10 mouse cellular contexts compared by ENCODE assay signal in the genomic region with DNA sequence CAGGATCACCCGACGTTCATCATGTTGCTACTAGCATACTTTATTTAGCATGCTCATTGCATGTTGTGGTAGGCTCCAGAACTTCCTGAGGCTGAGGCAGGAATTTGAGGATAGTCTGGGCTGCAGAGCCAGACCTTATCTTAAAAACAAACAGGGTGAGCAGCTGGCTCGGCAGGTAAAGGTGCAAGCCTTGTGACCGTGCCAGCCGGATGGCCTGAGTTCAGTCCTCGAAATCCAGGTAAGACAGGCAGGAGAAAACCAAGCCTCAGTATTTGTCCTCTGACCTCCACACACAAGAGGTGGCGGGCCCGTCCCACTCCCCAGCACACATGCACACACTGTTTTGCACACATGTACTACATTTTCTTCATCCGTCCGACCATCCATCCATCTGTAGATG. TPM values are rescaled to one million over a fixed set of nuclear protein-coding genes. Genes with fewer than 3 reads are reported as not detected.
A peak's percentile ranks its signal among the peaks of the same experiment; 100 is the strongest.
DNase-seq lines count a peak whose midpoint lies in the region; ATAC-seq lines count a peak whose summit lies in the region.
"Had no signal": no experiment of that assay in that cellular context is flagged by ENCODE, and none has a peak within 500 bp of the region (broad histone marks: within the 10 kb centered on the region; RNA-seq: fewer than 3 reads in every experiment).

No protein-coding gene starts in this region.

- no peak for ATAC-seq in kidney, embryonic 15.5 days (replicated peaks; ENCODE audit: low FRiP score)
- ATAC-seq in hindbrain, embryonic 11.5 days (ENCODE audit: low FRiP score): no peak
- no peak for ATAC-seq in midbrain, embryonic 15.5 days (replicated peaks)

- no peak overlapping the region for H3K4me2 ChIP-seq in kidney, embryonic 15.5 days
- 0 out of 2 replicates have a peak overlapping the region, but pooled peaks have one; percentile 4 for H3K4me2 ChIP-seq in hindbrain, embryonic 11.5 days (replicated peaks; ENCODE audit: low read depth, low read length)
- H3K4me2 ChIP-seq in midbrain, embryonic 15.5 days: peak overlapping the region; percentile 5

- peaks cover 84% of the 10 kb centered on the region for H3K4me1 ChIP-seq in kidney, embryonic 15.5 days
- peaks cover 84% of the 10 kb centered on the region for H3K4me1 ChIP-seq in embryonic facial prominence, embryonic 10.5 days
- peaks cover 29% of the 10 kb centered on the region for H3K4me1 ChIP-seq in hindbrain, embryonic 11.5 days (replicated peaks; ENCODE audit: control insufficient read depth, insufficient read depth, low read length)
- peaks cover 79% of the 10 kb centered on the region for H3K4me1 ChIP-seq in midbrain, embryonic 15.5 days

- H3K36me3 ChIP-seq in kidney, embryonic 15.5 days: peaks cover 12% of the 10 kb centered on the region; the same call in 1 of the 2 replicates
- H3K36me3 ChIP-seq in embryonic facial prominence, embryonic 10.5 days (replicated peaks): peaks cover 32% of the 10 kb centered on the region
- no peaks in the 10 kb centered on the region for H3K36me3 ChIP-seq in hindbrain, embryonic 11.5 days (ENCODE audit: control insufficient read depth, insufficient read depth, low read length)
- H3K36me3 ChIP-seq in midbrain, embryonic 15.5 days (replicated peaks): no peaks in the 10 kb centered on the region

- peak overlapping the region; percentile 28 for H3K27ac ChIP-seq in kidney, embryonic 15.5 days
- H3K27ac ChIP-seq in embryonic facial prominence, embryonic 10.5 days (replicated peaks): peak overlapping the region; percentile 45
- peak overlapping the region; percentile 63; the same call in 1 of the 2 replicates for H3K27ac ChIP-seq in hindbrain, embryonic 11.5 days (ENCODE audit: low read depth, low read length)
- H3K27ac ChIP-seq in midbrain, embryonic 15.5 days: peak overlapping the region; percentile 32

- DNase-seq in kidney, postnatal 36 days: no peak
- no peak for DNase-seq in embryonic facial prominence, embryonic 10.5 days (ENCODE audit: low spot score)
- DNase-seq in hindbrain, embryonic 11.5 days (ENCODE audit: low spot score): no peak
- DNase-seq in cerebellum, postnatal 36 days: no peak
- DNase-seq in thymus, postnatal 0 days (ENCODE audit: low spot score): no peak
- DNase-seq in adrenal gland, adult (ENCODE audit: inconsistent age in 2 of 2, low spot score in 1 of 2): no peak
- DNase-seq: adrenal gland, adult 2 months; cerebellum, adult 9-10 months had no signal

- no peak overlapping the region for H3K4me3 ChIP-seq in kidney, embryonic 15.5 days (replicated peaks)
- peak overlapping the region; percentile 32 for H3K4me3 ChIP-seq in embryonic facial prominence, embryonic 10.5 days
- no peak overlapping the region for H3K4me3 ChIP-seq in hindbrain, embryonic 11.5 days (ENCODE audit: low read depth, low read length)
- H3K4me3 ChIP-seq in midbrain, embryonic 15.5 days: no peak overlapping the region

- no peaks in the 10 kb centered on the region for H3K27me3 ChIP-seq in kidney, embryonic 15.5 days
- H3K27me3 ChIP-seq in embryonic facial prominence, embryonic 10.5 days (replicated peaks; ENCODE audit: low read depth, poor library complexity, severe bottlenecking): no peaks in the 10 kb centered on the region
- no peaks in the 10 kb centered on the region for H3K27me3 ChIP-seq in hindbrain, embryonic 11.5 days (ENCODE audit: control insufficient read depth, insufficient read depth, low read length)
- no peaks in the 10 kb centered on the region for H3K27me3 ChIP-seq in midbrain, embryonic 15.5 days (replicated peaks)

- H3K9me3 ChIP-seq in kidney, embryonic 15.5 days (replicated peaks): no peaks in the 10 kb centered on the region
- H3K9me3 ChIP-seq in embryonic facial prominence, embryonic 10.5 days: peaks cover 2% of the 10 kb centered on the region; the same call in 1 of the 2 replicates
- H3K9me3 ChIP-seq in hindbrain, embryonic 11.5 days (ENCODE audit: control insufficient read depth, low read length): no peaks in the 10 kb centered on the region
- no peaks in the 10 kb centered on the region for H3K9me3 ChIP-seq in midbrain, embryonic 15.5 days

- 63% methylated on average over 10 of the region's 10 CpGs for WGBS in kidney, embryonic 15.5 days
- 59% methylated on average over 10 of the region's 10 CpGs for WGBS in embryonic facial prominence, embryonic 10.5 days
- WGBS in hindbrain, embryonic 11.5 days: 70% methylated on average over 10 of the region's 10 CpGs
- WGBS in midbrain, embryonic 15.5 days: 64% methylated on average over 10 of the region's 10 CpGs

- H3K9ac ChIP-seq in kidney, embryonic 15.5 days: no peak overlapping the region
- peak overlapping the region; percentile 27; the same call in 1 of the 2 replicates for H3K9ac ChIP-seq in hindbrain, embryonic 11.5 days (ENCODE audit: low read depth, low read length)
- H3K9ac ChIP-seq in midbrain, embryonic 15.5 days: 0 out of 2 replicates have a peak overlapping the region, but pooled peaks have one; percentile 2

RNA-seq across cellular contexts. Expression of gene Prrc2b, which starts 5.8 kb away (rescaled TPM):
- polyA plus RNA-seq in kidney, embryonic 15.5 days (2015; fragmentation: Nextera tagmentation; extraction: Ambion mirVana): 49.2 and 49.7 TPM in 2 replicates
- polyA plus RNA-seq in embryonic facial prominence, embryonic 10.5 days (2016; fragmentation: Nextera tagmentation; extraction: Ambion mirVana): 60.0 and 69.9 TPM in 2 replicates
- polyA plus RNA-seq in hindbrain, embryonic 11.5 days (2014; fragmentation: Nextera tagmentation; extraction: Ambion mirVana): 57.6 and 69.0 TPM in 2 replicates
- polyA plus RNA-seq in midbrain, embryonic 15.5 days (2015; fragmentation: Nextera tagmentation; extraction: Ambion mirVana): 85.4 and 92.2 TPM in 2 replicates
- 22.5 and 33.6 TPM in 2 replicates for polyA plus RNA-seq in thymus, postnatal 0 days (2015; fragmentation: Nextera tagmentation; extraction: Ambion mirVana)
